Mouse (Mus musculus): ENCODE results near the gene Aven. TPM values are rescaled to one million over a fixed set of nuclear protein-coding genes. Genes with fewer than 3 reads are reported as not detected.

Gene Aven
- polyA plus RNA-seq, 1 experiment from 2014 or later, result 6.2 TPM

DNA sequence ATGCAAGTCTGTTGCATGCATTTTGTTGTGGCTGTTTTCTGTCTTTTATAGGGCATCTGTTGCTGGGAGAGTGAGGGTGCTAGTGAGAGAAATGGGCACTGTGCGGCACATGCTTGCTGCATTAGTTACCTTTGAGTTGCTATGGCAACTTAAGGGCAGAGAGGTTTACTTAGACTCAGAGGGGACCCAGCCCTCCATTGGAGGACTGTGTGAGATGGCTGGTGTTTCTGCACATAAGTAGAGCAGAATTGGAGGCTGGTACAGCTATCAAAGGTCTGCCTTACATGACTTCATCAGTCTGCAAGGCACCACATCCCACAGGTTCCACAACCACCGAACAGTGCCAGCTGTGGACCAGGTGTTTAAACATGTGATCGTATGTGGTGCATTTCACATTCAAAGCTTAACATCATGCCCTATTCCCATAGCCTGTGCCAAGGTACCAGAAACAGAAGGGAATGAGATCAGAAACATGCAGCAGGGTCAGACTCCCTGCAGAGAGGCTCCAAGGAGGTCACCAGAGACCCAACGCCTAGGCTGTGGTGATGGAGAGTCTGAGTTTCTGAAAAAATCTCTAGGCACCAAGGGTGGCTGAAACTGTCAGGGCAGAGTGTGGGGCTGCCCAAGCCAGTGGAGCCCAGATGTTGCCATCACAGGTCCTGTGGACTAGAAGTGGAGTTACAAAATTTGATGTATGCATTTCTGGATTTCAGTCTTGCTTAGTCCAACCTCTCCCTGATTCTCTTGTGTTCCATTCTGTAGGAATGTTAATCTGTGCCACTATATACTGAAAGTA is 73.7 kb downstream of the Aven start:
- no peak overlapping the region for H3K9ac ChIP-seq
- H3K4me3 ChIP-seq, result no peak overlapping the region
- H3K4me2 ChIP-seq, result no peak overlapping the region
- ATAC-seq (ENCODE audit: extremely low read depth, insufficient number of reproducible peaks, low FRiP score, low TSS enrichment), result no peak
- H3K27me3 ChIP-seq (replicated peaks), result no peaks in the 10 kb centered on the region
- peaks cover 20% of the 10 kb centered on the region for H3K4me1 ChIP-seq
- H3K27ac ChIP-seq (replicated peaks), result no peak overlapping the region
- H3K9me3 ChIP-seq, result no peaks in the 10 kb centered on the region
- 80% methylated on average over 4 of the region's 4 CpGs for WGBS
- H3K36me3 ChIP-seq, result peaks cover 1% of the 10 kb centered on the region; the same call in 1 of the 2 replicates

DNA sequence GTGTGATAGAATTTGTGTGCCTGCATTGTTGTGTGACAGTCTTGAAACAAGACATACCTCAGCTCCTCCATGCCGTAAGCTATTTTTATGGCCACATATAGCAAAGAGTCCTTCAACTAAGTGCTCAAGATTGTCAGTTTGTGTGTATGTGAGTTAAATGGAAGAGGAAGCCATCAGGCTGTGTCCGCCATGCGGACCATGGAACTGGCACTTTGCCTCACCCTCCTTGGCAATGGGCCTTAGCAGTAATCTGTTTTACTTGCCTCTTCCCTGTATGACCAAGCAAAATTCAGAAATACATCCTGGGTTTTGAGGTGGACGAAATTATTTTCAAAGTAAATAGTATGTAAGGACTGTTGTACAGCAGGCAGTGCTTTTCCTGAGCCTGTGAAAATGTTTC is 75.0 kb downstream of the Aven start:
- 68% methylated on average over 4 of the region's 4 CpGs for WGBS
- no peak for ATAC-seq (ENCODE audit: extremely low read depth, insufficient number of reproducible peaks, low FRiP score, low TSS enrichment)

DNA sequence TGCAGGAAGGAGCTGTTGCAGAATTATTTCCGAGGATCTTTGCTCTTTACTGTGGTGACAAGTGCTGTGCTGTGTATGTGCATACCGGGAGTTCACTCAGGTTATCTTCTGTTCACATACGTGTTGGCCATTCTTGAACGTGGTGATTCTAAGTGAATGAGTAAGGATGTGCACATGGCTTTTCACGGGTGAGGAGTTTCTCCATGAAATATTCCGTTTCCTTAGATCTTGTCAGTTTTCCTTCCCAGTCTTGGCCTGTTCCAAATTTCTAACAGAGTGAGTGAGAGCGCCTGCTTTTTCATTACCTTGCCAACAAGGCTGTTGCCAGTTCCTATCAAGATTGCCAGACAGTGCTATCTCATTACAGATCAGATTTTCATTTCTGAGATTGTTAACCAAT is 98.2 kb downstream of the Aven start:
- Histone ChIP-seq H3K4me1 (no peaks in the 10 kb centered on the region), H3K4me2 (no peak overlapping the region), H3K27ac (replicated peaks) (no peak overlapping the region), H3K36me3 (no peaks in the 10 kb centered on the region), H3K4me3 (no peak overlapping the region), H3K9ac (no peak overlapping the region), H3K9me3 (no peaks in the 10 kb centered on the region), H3K27me3 (replicated peaks) (no peaks in the 10 kb centered on the region)
- WGBS, result 77% methylated on average over 7 of the region's 7 CpGs
- no peak for ATAC-seq (ENCODE audit: extremely low read depth, insufficient number of reproducible peaks, low FRiP score, low TSS enrichment)

More for the DNA sequence above, 75.0 kb downstream of the Aven start:
- no peaks in the 10 kb centered on the region for H3K36me3 ChIP-seq
- peaks cover 20% of the 10 kb centered on the region for H3K4me1 ChIP-seq
- no peak overlapping the region for H3K9ac ChIP-seq
- no peak overlapping the region for H3K4me2 ChIP-seq
- no peak overlapping the region for H3K4me3 ChIP-seq
- H3K27me3 ChIP-seq (replicated peaks), result no peaks in the 10 kb centered on the region
- no peaks in the 10 kb centered on the region for H3K9me3 ChIP-seq
- no peak overlapping the region for H3K27ac ChIP-seq (replicated peaks)

DNA sequence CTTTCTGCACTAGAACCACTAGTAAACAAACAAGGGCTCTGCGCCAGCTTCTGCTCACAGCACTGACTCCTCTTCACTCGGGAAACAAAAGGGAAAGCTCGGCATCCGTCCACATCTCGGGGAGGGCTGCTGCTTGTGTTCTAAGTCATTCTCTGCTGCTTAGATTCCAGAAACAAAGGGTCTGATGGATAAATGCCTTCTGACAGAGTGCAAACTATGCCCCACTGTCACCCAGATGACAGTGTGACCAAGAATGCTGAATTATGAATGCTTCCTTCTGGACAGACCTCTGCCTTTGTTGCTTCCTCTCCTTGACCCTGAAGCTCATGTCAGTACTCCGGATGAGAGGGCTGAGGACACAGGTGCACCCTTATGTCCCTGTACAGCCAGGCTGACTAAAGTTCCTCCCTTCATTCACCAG is 98.7 kb downstream of the Aven start:
- H3K36me3 ChIP-seq, result no peaks in the 10 kb centered on the region
- no peak overlapping the region for H3K27ac ChIP-seq (replicated peaks)
- H3K27me3 ChIP-seq (replicated peaks), result no peaks in the 10 kb centered on the region
- H3K4me2 ChIP-seq, result no peak overlapping the region
- no peak overlapping the region for H3K4me3 ChIP-seq
- WGBS, result 65% methylated on average over 6 of the region's 6 CpGs
- H3K9me3 ChIP-seq, result no peaks in the 10 kb centered on the region
- no peak for ATAC-seq (ENCODE audit: extremely low read depth, insufficient number of reproducible peaks, low FRiP score, low TSS enrichment)
- H3K9ac ChIP-seq, result no peak overlapping the region
- H3K4me1 ChIP-seq, result no peaks in the 10 kb centered on the region

DNA sequence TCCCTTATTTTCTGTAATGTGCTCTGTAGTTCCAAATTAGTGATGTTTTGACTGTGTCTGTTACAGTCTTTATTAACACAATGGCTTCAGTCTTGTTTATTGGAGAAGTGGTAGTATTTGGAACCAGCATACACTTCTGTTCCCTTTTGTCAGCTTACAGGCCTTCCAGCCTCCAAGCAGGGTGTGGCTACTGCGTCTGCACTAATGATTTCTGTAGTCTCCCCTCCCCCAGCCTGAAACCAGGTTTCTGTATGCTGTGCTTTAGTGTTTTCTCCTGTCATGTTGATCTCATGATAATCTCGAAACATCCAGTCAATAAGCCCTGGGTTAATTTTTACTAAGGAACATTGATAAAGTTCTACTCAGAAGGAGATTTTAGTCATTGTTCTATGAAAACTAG is 100.6 kb downstream of the Aven start:
- no peaks in the 10 kb centered on the region for H3K4me1 ChIP-seq
- no peaks in the 10 kb centered on the region for H3K36me3 ChIP-seq
- no peak overlapping the region for H3K27ac ChIP-seq (replicated peaks)
- no peaks in the 10 kb centered on the region for H3K27me3 ChIP-seq (replicated peaks)
- ATAC-seq (ENCODE audit: extremely low read depth, insufficient number of reproducible peaks, low FRiP score, low TSS enrichment), result no peak
- no peak overlapping the region for H3K4me3 ChIP-seq
- 69% methylated on average over 2 of the region's 2 CpGs for WGBS
- H3K9ac ChIP-seq, result no peak overlapping the region
- H3K4me2 ChIP-seq, result no peak overlapping the region
- H3K9me3 ChIP-seq, result no peaks in the 10 kb centered on the region

DNA sequence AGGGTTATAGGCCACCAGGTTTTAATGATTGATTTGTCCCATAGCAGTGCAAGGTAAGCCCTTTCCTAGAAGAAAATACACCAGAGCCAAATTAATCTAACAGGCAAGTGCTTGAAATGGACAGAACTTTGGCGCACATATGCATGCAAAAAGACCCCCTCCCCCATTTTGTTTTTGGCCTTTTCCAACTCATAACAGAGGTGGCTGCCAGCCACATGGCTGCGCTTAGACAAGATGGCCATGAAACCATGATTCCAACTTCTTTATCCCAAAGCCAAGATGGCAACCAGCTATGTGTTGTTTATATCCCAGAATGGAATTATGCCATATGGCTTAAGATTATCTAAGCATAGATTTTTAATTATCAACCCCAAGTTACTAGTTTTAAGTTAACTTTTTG is 101.0 kb downstream of the Aven start:
- no peak overlapping the region for H3K27ac ChIP-seq (replicated peaks)
- H3K4me3 ChIP-seq, result no peak overlapping the region
- 91% methylated on average over 2 of the region's 2 CpGs for WGBS
- no peaks in the 10 kb centered on the region for H3K27me3 ChIP-seq (replicated peaks)
- no peaks in the 10 kb centered on the region for H3K9me3 ChIP-seq
- no peak overlapping the region for H3K9ac ChIP-seq
- no peaks in the 10 kb centered on the region for H3K4me1 ChIP-seq
- no peaks in the 10 kb centered on the region for H3K36me3 ChIP-seq
- ATAC-seq (ENCODE audit: extremely low read depth, insufficient number of reproducible peaks, low FRiP score, low TSS enrichment), result no peak
- no peak overlapping the region for H3K4me2 ChIP-seq

DNA sequence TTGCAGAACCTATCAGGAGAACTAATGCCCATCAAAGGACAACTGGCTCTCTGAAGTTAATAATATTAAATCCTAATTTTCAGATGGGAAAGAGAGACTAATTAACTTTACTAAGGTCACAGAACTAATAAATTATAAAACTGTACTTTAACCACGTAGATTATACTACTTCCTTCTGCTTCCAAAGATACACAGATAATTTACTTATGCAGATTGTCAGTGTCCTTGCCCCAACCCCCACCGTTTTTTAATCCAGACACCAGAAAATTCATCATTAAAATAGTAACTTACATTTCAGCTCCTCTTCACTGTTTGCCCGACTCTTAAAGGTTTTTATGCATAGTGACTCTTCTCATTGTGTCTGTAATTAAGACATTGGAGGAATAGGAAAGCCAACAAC is 103.0 kb downstream of the Aven start:
- no peak overlapping the region for H3K9ac ChIP-seq
- H3K4me2 ChIP-seq, result no peak overlapping the region
- 70% methylated on average over 3 of the region's 3 CpGs for WGBS
- no peak overlapping the region for H3K27ac ChIP-seq (replicated peaks)
- no peaks in the 10 kb centered on the region for H3K9me3 ChIP-seq
- H3K27me3 ChIP-seq (replicated peaks), result no peaks in the 10 kb centered on the region
- no peaks in the 10 kb centered on the region for H3K4me1 ChIP-seq
- H3K4me3 ChIP-seq, result no peak overlapping the region
- H3K36me3 ChIP-seq, result no peaks in the 10 kb centered on the region
- ATAC-seq (ENCODE audit: extremely low read depth, insufficient number of reproducible peaks, low FRiP score, low TSS enrichment), result no peak

DNA sequence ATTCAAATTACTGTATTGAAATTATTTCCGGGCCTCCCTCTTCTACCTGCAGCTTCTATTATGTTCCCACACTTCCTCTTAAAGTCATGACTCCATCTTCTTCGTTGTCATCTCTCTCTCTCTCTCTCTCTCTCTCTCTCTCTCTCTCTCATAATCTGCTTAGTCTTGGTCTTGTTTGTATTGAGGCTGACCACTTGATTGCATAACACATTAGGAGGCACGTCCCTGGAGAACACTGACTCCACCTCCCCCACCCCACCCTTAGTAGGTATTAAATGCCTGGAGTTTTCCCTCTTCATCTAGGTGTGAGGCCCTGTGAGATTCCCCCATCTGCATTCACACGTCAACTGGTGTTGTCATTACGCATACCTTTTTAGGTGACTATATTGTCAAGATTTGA is 103.7 kb downstream of the Aven start:
- WGBS, result 65% methylated on average over 5 of the region's 5 CpGs
- H3K27ac ChIP-seq (replicated peaks), result no peak overlapping the region
- ATAC-seq (ENCODE audit: extremely low read depth, insufficient number of reproducible peaks, low FRiP score, low TSS enrichment), result no peak

DNA sequence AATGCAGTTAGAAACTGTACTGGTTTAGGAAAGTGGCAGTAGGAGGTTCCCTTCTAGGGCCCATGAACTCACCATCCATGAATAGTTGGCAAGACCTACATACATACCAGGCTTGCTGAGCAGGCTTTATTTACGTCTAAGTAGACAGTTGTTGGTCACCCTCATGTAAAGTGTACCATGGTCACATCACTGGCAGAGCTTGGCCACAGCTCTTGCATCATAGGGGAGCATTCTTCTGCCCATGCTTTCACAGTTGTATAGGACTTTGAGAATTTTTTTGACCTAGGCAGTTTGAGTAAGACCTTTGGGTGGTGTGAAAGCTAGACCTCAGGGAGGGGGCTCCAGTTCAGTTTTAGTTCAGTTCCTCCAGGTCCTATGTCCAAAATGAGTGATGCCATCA is 104.3 kb downstream of the Aven start:
- no peak overlapping the region for H3K4me2 ChIP-seq
- no peak overlapping the region for H3K27ac ChIP-seq (replicated peaks)
- no peaks in the 10 kb centered on the region for H3K36me3 ChIP-seq
- H3K4me1 ChIP-seq, result peaks cover 7% of the 10 kb centered on the region
- H3K4me3 ChIP-seq, result no peak overlapping the region
- no peak for ATAC-seq (ENCODE audit: extremely low read depth, insufficient number of reproducible peaks, low FRiP score, low TSS enrichment)
- no peaks in the 10 kb centered on the region for H3K9me3 ChIP-seq
- no peaks in the 10 kb centered on the region for H3K27me3 ChIP-seq (replicated peaks)
- no peak overlapping the region for H3K9ac ChIP-seq
- 70% methylated on average over 1 of the region's 1 CpGs for WGBS

More for the DNA sequence above, 103.7 kb downstream of the Aven start:
- H3K4me2 ChIP-seq, result no peak overlapping the region
- no peak overlapping the region for H3K4me3 ChIP-seq
- H3K9me3 ChIP-seq, result no peaks in the 10 kb centered on the region
- H3K27me3 ChIP-seq (replicated peaks), result no peaks in the 10 kb centered on the region
- peaks cover 5% of the 10 kb centered on the region for H3K4me1 ChIP-seq
- no peaks in the 10 kb centered on the region for H3K36me3 ChIP-seq
- H3K9ac ChIP-seq, result no peak overlapping the region

DNA sequence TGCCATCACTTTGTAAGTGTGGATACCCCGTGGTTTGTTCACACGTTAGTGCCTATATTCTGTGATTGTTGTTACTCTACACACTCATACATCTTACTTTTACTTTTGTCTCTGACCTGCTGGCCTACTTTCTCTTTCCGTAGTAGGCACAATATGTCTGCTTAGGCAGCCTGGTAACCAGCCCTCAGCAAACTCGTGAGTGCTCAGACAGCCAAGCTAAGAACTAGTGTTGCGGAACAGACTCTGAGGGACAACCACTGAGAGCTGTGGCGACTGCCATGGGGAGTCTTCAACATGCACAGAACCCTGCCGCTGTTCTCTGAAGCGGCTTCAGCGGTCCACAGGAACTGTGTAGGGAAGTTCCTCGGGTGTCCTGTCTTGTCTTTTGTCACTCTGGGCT is 107.5 kb downstream of the Aven start:
- no peaks in the 10 kb centered on the region for H3K9me3 ChIP-seq
- WGBS, result 72% methylated on average over 10 of the region's 10 CpGs
- no peak overlapping the region for H3K4me2 ChIP-seq
- no peak overlapping the region for H3K4me3 ChIP-seq
- no peaks in the 10 kb centered on the region for H3K36me3 ChIP-seq
- no peak overlapping the region for H3K9ac ChIP-seq
- no peak overlapping the region for H3K27ac ChIP-seq (replicated peaks)
- H3K27me3 ChIP-seq (replicated peaks), result no peaks in the 10 kb centered on the region
- ATAC-seq (ENCODE audit: extremely low read depth, insufficient number of reproducible peaks, low FRiP score, low TSS enrichment), result no peak
- peaks cover 13% of the 10 kb centered on the region for H3K4me1 ChIP-seq

DNA sequence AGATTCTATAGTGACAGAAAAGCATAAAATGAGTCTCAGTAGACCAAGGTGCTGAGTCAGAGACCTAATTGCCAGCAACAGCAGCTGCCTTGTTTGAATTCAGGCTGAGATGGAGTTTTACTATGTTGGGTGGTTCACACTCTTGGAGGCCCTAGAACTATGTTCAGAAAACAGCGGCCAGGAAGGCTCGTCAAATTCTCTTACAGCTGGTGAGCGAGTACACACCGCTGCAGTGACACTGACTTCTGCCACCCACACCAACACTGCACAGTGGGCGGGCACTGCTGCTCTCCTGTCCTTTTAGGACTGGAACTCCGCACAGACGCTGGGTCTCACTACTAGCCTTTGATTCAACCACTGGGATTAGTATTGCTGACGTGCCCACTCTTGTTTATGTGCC is 109.7 kb downstream of the Aven start:
- WGBS, result 55% methylated on average over 8 of the region's 8 CpGs
- H3K9me3 ChIP-seq, result no peaks in the 10 kb centered on the region
- no peak for ATAC-seq (ENCODE audit: extremely low read depth, insufficient number of reproducible peaks, low FRiP score, low TSS enrichment)
- H3K27ac ChIP-seq (replicated peaks), result no peak overlapping the region
- peak overlapping the region; percentile 28; the same call in 1 of the 2 replicates for H3K4me2 ChIP-seq
- no peaks in the 10 kb centered on the region for H3K36me3 ChIP-seq
- H3K4me1 ChIP-seq, result peaks cover 13% of the 10 kb centered on the region
- H3K27me3 ChIP-seq (replicated peaks), result no peaks in the 10 kb centered on the region
- no peak overlapping the region for H3K9ac ChIP-seq
- no peak overlapping the region for H3K4me3 ChIP-seq

DNA sequence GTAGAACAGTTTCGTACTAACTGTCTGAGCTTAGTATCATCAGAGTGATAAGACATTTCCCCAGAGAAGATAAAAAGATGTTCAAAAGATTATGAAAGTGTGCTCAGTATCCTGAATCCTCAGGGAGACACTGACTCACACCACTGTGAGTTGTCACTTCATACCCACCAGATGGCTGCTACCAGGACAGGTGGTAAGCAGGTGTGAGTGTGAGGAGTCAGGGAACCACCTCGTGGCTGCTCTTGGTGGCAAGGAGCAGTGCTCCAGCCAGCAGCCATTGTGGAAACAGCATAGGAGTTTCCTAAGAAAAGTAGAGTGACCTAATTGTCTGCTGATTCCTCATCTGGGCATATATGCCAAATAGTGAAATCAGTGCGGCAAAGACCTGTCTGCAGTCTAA is 113.8 kb downstream of the Aven start:
- no peak overlapping the region for H3K4me2 ChIP-seq
- H3K36me3 ChIP-seq, result no peaks in the 10 kb centered on the region
- H3K9me3 ChIP-seq, result no peaks in the 10 kb centered on the region
- no peaks in the 10 kb centered on the region for H3K27me3 ChIP-seq (replicated peaks)
- H3K4me1 ChIP-seq, result peaks cover 7% of the 10 kb centered on the region
- H3K4me3 ChIP-seq, result no peak overlapping the region
- no peak overlapping the region for H3K9ac ChIP-seq
- ATAC-seq (ENCODE audit: extremely low read depth, insufficient number of reproducible peaks, low FRiP score, low TSS enrichment), result no peak
- 69% methylated on average over 3 of the region's 3 CpGs for WGBS
- H3K27ac ChIP-seq (replicated peaks), result no peak overlapping the region

Measured in heart, embryonic 13.5 days (tissue).